26 mouse cellular contexts compared by ENCODE assay signal in genomic region chr1:42362438-42362837, GRCm38 (mm10).
DNase-seq lines count a peak whose midpoint lies in the region; ATAC-seq lines count a peak whose summit lies in the region.
"Had no signal": no experiment of that assay in that cellular context is flagged by ENCODE, and none has a peak within 500 bp of the region (broad histone marks: within the 10 kb centered on the region; RNA-seq: fewer than 3 reads in every experiment).

No protein-coding gene starts in this region.

- H3K9me3 ChIP-seq in embryonic facial prominence, embryonic 14.5 days (ENCODE audit: control insufficient read depth, low read length) = no peaks in the 10 kb centered on the region
- H3K9me3 ChIP-seq in embryonic facial prominence, embryonic 10.5 days = no peaks in the 10 kb centered on the region
- no peaks in the 10 kb centered on the region for H3K9me3 ChIP-seq in limb, embryonic 13.5 days
- H3K9me3 ChIP-seq in limb, embryonic 10.5 days (replicated peaks) = no peaks in the 10 kb centered on the region
- H3K9me3 ChIP-seq: embryonic facial prominence, embryonic 12.5 days; embryonic facial prominence, embryonic 15.5 days; forebrain, embryonic 10.5 days; forebrain, embryonic 12.5 days had no signal

- DNase-seq in embryonic facial prominence, embryonic 14.5 days (ENCODE audit: low spot score) = peak; percentile 7
- no peak for DNase-seq in embryonic facial prominence, embryonic 10.5 days (ENCODE audit: low spot score)
- DNase-seq in limb, embryonic 10.5 days (ENCODE audit: low spot score) = no peak
- no peak for DNase-seq in left cerebral cortex, adult 11 months (ENCODE audit: low spot score)
- DNase-seq: adrenal gland, adult 8-10 months; adrenal gland, postnatal 14 days; adrenal gland, postnatal 36 days; B cell, adult 2 months; cerebellum, adult 11-12 months; cerebellum, adult 2 months; cerebellum, adult 9-10 months; cerebellum, postnatal 10 days; cerebellum, postnatal 25 days had no signal

- no peak overlapping the region for H3K4me2 ChIP-seq in embryonic facial prominence, embryonic 14.5 days (ENCODE audit: low read depth, low read length)
- no peak overlapping the region for H3K4me2 ChIP-seq in limb, embryonic 13.5 days (replicated peaks)
- H3K4me2 ChIP-seq: embryonic facial prominence, embryonic 12.5 days; embryonic facial prominence, embryonic 15.5 days; forebrain, embryonic 12.5 days had no signal

- no peaks in the 10 kb centered on the region for H3K4me1 ChIP-seq in embryonic facial prominence, embryonic 14.5 days (ENCODE audit: control insufficient read depth, insufficient read depth, low read length)
- no peaks in the 10 kb centered on the region for H3K4me1 ChIP-seq in embryonic facial prominence, embryonic 10.5 days
- peaks cover 8% of the 10 kb centered on the region; the same call in 1 of the 2 replicates for H3K4me1 ChIP-seq in limb, embryonic 13.5 days
- H3K4me1 ChIP-seq in limb, embryonic 10.5 days = 0 out of 2 replicates have a peak, but pooled peaks cover 8% of the 10 kb centered on the region
- H3K4me1 ChIP-seq: embryonic facial prominence, embryonic 12.5 days; embryonic facial prominence, embryonic 15.5 days; forebrain, embryonic 10.5 days; forebrain, embryonic 12.5 days had no signal

- H3K9ac ChIP-seq in embryonic facial prominence, embryonic 14.5 days (ENCODE audit: low read depth, low read length) = no peak overlapping the region
- no peak overlapping the region for H3K9ac ChIP-seq in limb, embryonic 13.5 days
- H3K9ac ChIP-seq: embryonic facial prominence, embryonic 12.5 days; embryonic facial prominence, embryonic 15.5 days; forebrain, embryonic 12.5 days had no signal

- H3K36me3 ChIP-seq in embryonic facial prominence, embryonic 14.5 days (ENCODE audit: control insufficient read depth, insufficient read depth, low read length) = no peaks in the 10 kb centered on the region
- H3K36me3 ChIP-seq in embryonic facial prominence, embryonic 10.5 days (replicated peaks) = no peaks in the 10 kb centered on the region
- H3K36me3 ChIP-seq in limb, embryonic 13.5 days = no peaks in the 10 kb centered on the region
- H3K36me3 ChIP-seq in limb, embryonic 10.5 days = no peaks in the 10 kb centered on the region
- H3K36me3 ChIP-seq: embryonic facial prominence, embryonic 12.5 days; embryonic facial prominence, embryonic 15.5 days; forebrain, embryonic 10.5 days; forebrain, embryonic 12.5 days; G1E had no signal

- no peak overlapping the region for H3K4me3 ChIP-seq in embryonic facial prominence, embryonic 14.5 days (ENCODE audit: low read depth, low read length)
- no peak overlapping the region for H3K4me3 ChIP-seq in embryonic facial prominence, embryonic 10.5 days
- H3K4me3 ChIP-seq in limb, embryonic 13.5 days = no peak overlapping the region
- H3K4me3 ChIP-seq in limb, embryonic 10.5 days = no peak overlapping the region
- H3K4me3 ChIP-seq: embryonic facial prominence, embryonic 12.5 days; embryonic facial prominence, embryonic 15.5 days; erythroblast, embryonic 14.5 days; forebrain, embryonic 10.5 days; forebrain, embryonic 12.5 days had no signal

- ATAC-seq in embryonic facial prominence, embryonic 14.5 days (ENCODE audit: low read depth) = no peak
- ATAC-seq in limb, embryonic 13.5 days (ENCODE audit: low FRiP score, low read depth) = peak; percentile 66; the same call in 1 of the 2 replicates
- ATAC-seq: activated CD4-positive, CD25-positive, alpha-beta regulatory T cell, adult 4 months; CD4-positive, CD25-positive, alpha-beta regulatory T cell, adult 4 months; forebrain, embryonic 14.5 days; forebrain, embryonic 16.5 days; Patski had no signal

- no peaks in the 10 kb centered on the region for H3K27me3 ChIP-seq in embryonic facial prominence, embryonic 14.5 days (replicated peaks; ENCODE audit: control insufficient read depth, insufficient read depth, low read length)
- H3K27me3 ChIP-seq in embryonic facial prominence, embryonic 10.5 days (replicated peaks; ENCODE audit: low read depth, poor library complexity, severe bottlenecking) = no peaks in the 10 kb centered on the region
- no peaks in the 10 kb centered on the region for H3K27me3 ChIP-seq in limb, embryonic 13.5 days
- H3K27me3 ChIP-seq in limb, embryonic 10.5 days (ENCODE audit: low read depth, poor library complexity, severe bottlenecking) = no peaks in the 10 kb centered on the region
- H3K27me3 ChIP-seq: CH12.LX; embryonic facial prominence, embryonic 12.5 days; embryonic facial prominence, embryonic 15.5 days; forebrain, embryonic 12.5 days had no signal

- 62% methylated on average over 3 of the region's 3 CpGs for WGBS in embryonic facial prominence, embryonic 14.5 days
- 80% methylated on average over 3 of the region's 3 CpGs for WGBS in embryonic facial prominence, embryonic 10.5 days
- WGBS in limb, embryonic 13.5 days = 46% methylated on average over 3 of the region's 3 CpGs
- 81% methylated on average over 3 of the region's 3 CpGs for WGBS in limb, embryonic 10.5 days

- no peak overlapping the region for H3K27ac ChIP-seq in embryonic facial prominence, embryonic 14.5 days (replicated peaks; ENCODE audit: low read depth, low read length)
- no peak overlapping the region for H3K27ac ChIP-seq in embryonic facial prominence, embryonic 10.5 days (replicated peaks)
- peak overlapping the region; percentile 73 for H3K27ac ChIP-seq in limb, embryonic 13.5 days
- H3K27ac ChIP-seq in limb, embryonic 10.5 days = no peak overlapping the region
- H3K27ac ChIP-seq: embryonic facial prominence, embryonic 12.5 days; embryonic facial prominence, embryonic 15.5 days; forebrain, embryonic 10.5 days; forebrain, embryonic 12.5 days had no signal
